Mouse (Mus musculus) liver, postnatal 0 days (tissue): ENCODE data around the gene Mib2. TPM values are rescaled to one million over a fixed set of nuclear protein-coding genes. Genes with fewer than 3 reads are reported as not detected.
A peak's percentile ranks its signal among the peaks of the same experiment; 100 is the strongest.

ENCODE experiments used
- ATAC-seq: fragments of 200-750 bp; cut with Nextera tagmentation; 2 replicates; pipeline ENCODE4 v1.8.0; 2017; ENCODE audit warnings: mild to moderate bottlenecking, moderate library complexity
- DNase-seq: peaks from one replicate; pipeline ENCODE4 v3.0.0-alpha.2; 2016
- H3K27ac ChIP-seq: fragments of 300-500 bp; sonication (generic); 2 replicates; pipeline ENCODE4 v1.5.1; 2014; ENCODE audit warnings: antibody characterized with exemption, moderate library complexity, mild to moderate bottlenecking, low read depth
- H3K27me3 ChIP-seq: fragments of 300-500 bp; sonication (generic); 2 replicates; pipeline ENCODE4 v1.6.1; 2014; ENCODE audit warnings: low read length, control low read depth, mixed read lengths; ENCODE audit not compliant: insufficient read depth
- H3K36me3 ChIP-seq: fragments of 300-500 bp; sonication (generic); replicated peaks from 2 replicates; pipeline ENCODE4 v1.6.1; 2014; ENCODE audit warnings: mild to moderate bottlenecking, control low read depth, low read length, moderate library complexity, mixed read lengths; ENCODE audit not compliant: insufficient read depth
- H3K4me1 ChIP-seq: fragments of 300-500 bp; sonication (generic); 2 replicates; pipeline ENCODE4 v1.6.1; 2014; ENCODE audit warnings: antibody characterized with exemption, mild to moderate bottlenecking, control low read depth; ENCODE audit not compliant: insufficient read depth
- H3K4me2 ChIP-seq: fragments of 300-500 bp; sonication (generic); 2 replicates; pipeline ENCODE4 v1.6.1; 2014; ENCODE audit warnings: low read depth, mild to moderate bottlenecking, low read length, moderate library complexity, mixed read lengths
- H3K4me3 ChIP-seq: fragments of 300-500 bp; sonication (generic); 2 replicates; pipeline ENCODE4 v1.5.1; 2014; ENCODE audit warnings: low read depth, low read length
- H3K9ac ChIP-seq: fragments of 300-500 bp; sonication (generic); replicated peaks from 2 replicates; pipeline ENCODE4 v1.6.1; 2014; ENCODE audit warnings: mild to moderate bottlenecking, moderate library complexity
- H3K9me3 ChIP-seq: fragments of 300-500 bp; sonication (generic); 2 replicates; pipeline ENCODE4 v1.6.1; 2016; ENCODE audit warnings: mild to moderate bottlenecking, control low read depth, low read length, mixed read lengths
- CTCF ChIP-seq: sonication (generic); IDR thresholded peaks from 2 replicates; pipeline ENCODE4 v1.5.1; 2016; ENCODE audit warnings: antibody characterized with exemption, low read depth
- EP300 ChIP-seq: IDR thresholded peaks from 2 replicates; pipeline ENCODE4 v1.6.1; 2016; ENCODE audit warnings: antibody characterized with exemption, low read depth, mild to moderate bottlenecking
- WGBS: fragments of 180-500 bp; shearing (Covaris S2); extraction: QIAGEN DNeasy Blood & Tissue Kit; methylation state at CpG from one replicate; pipeline ENCODE4 v1.1.7; 2014; ENCODE audit not compliant: insufficient replicate concordance; 5-methylcytosine and 5-hydroxymethylcytosine counted together
- polyA plus RNA-seq: library from polyadenylated mRNA; unstranded; fragments of >200 nt; fragmentation: Nextera tagmentation; extraction: Ambion mirVana; gene quantifications from 2 replicates; pipeline ENCODE4 v1.2.1, GENCODE M21; 2015

The Mib2 gene
- polyA plus RNA-seq, 1 experiment from 2014 or later = 4.3 TPM

GRCm38 (mm10) chr4:155606825-155607224 lies 62.2 kb downstream of the Mib2 start:
- Histone ChIP-seq H3K9me3 (no peaks in the 10 kb centered on the region), H3K27me3 (no peaks in the 10 kb centered on the region), H3K9ac (no peak overlapping the region), H3K4me2 (no peak overlapping the region), H3K4me3 (no peak overlapping the region), H3K27ac (no peak overlapping the region; the same call in 1 of the 2 replicates), H3K36me3 (peaks cover 20% of the 10 kb centered on the region), H3K4me1 (peaks cover 23% of the 10 kb centered on the region)
- DNase-seq = no peak
- 63% methylated on average over 2 of the region's 2 CpGs for WGBS
- TF ChIP-seq EP300 (no peak), CTCF (no peak)
- ATAC-seq = no peak

GRCm38 (mm10) chr4:155605132-155605531 lies 63.9 kb downstream of the Mib2 start:
- Histone ChIP-seq H3K36me3 (peaks cover 7% of the 10 kb centered on the region), H3K4me1 (peaks cover 23% of the 10 kb centered on the region), H3K9ac (no peak overlapping the region), H3K9me3 (no peaks in the 10 kb centered on the region), H3K27me3 (no peaks in the 10 kb centered on the region), H3K27ac (peak overlapping the region; percentile 63), H3K4me2 (peak overlapping the region; percentile 39; the same call in 1 of the 2 replicates), H3K4me3 (no peak overlapping the region)
- TF ChIP-seq EP300 = no peak
- TF ChIP-seq CTCF = no peak
- ATAC-seq (no peak), DNase-seq (no peak)
- 69% methylated on average over 4 of the region's 4 CpGs for WGBS

Other genes with a start within 250 kb of the Mib2 start
- gene Tmem52, start 200.1 kb downstream of the Mib2 start, polyA plus RNA-seq = 0.15 and 2.0 TPM in 2 replicates
- 80.9 and 88.4 TPM in 2 replicates for gene Gnb1, start 177.8 kb downstream of the Mib2 start, polyA plus RNA-seq
- gene Nadk, start 106.8 kb downstream of the Mib2 start, polyA plus RNA-seq = 50.1 and 55.5 TPM in 2 replicates
- 5.4 and 5.6 TPM in 2 replicates for gene Slc35e2, start 67.8 kb downstream of the Mib2 start, polyA plus RNA-seq
- gene Cdk11b, start 44.3 kb downstream of the Mib2 start, polyA plus RNA-seq = 22.8 and 24.9 TPM in 2 replicates
- gene Gm10563, start 23.8 kb downstream of the Mib2 start, polyA plus RNA-seq = not detected in 2 replicates
- gene Mmp23, start 15.8 kb downstream of the Mib2 start, polyA plus RNA-seq = 5.9 and 6.8 TPM in 2 replicates
- 0.27 and 0.41 TPM in 2 replicates for gene Fndc10, start 25.1 kb upstream of the Mib2 start, polyA plus RNA-seq
- gene Ssu72, start 35.6 kb upstream of the Mib2 start, polyA plus RNA-seq = 66.6 and 66.9 TPM in 2 replicates
- gene Tmem240, start 65.6 kb upstream of the Mib2 start, polyA plus RNA-seq = 0.02 and 0.06 TPM in 2 replicates
- gene Atad3a, start 91.9 kb upstream of the Mib2 start, polyA plus RNA-seq = 44.7 and 45.0 TPM in 2 replicates
- 0.25 and 0.28 TPM in 2 replicates for gene Vwa1, start 105.5 kb upstream of the Mib2 start, polyA plus RNA-seq
- 0.21 and 0.40 TPM in 2 replicates for gene Tmem88b, start 116.7 kb upstream of the Mib2 start, polyA plus RNA-seq
- gene Ankrd65, start 121.2 kb upstream of the Mib2 start, polyA plus RNA-seq = 0.34 and 0.46 TPM in 2 replicates
- gene Mrpl20, start 133.7 kb upstream of the Mib2 start, polyA plus RNA-seq = 167 and 171 TPM in 2 replicates
- 47.7 and 52.5 TPM in 2 replicates for gene Ccnl2, start 143.3 kb upstream of the Mib2 start, polyA plus RNA-seq
- gene Aurkaip1, start 162.1 kb upstream of the Mib2 start, polyA plus RNA-seq = 89.9 and 92.7 TPM in 2 replicates
- 13.7 and 14.4 TPM in 2 replicates for gene Mxra8, start 170.5 kb upstream of the Mib2 start, polyA plus RNA-seq
- gene Dvl1, start 178.2 kb upstream of the Mib2 start, polyA plus RNA-seq = 5.1 and 5.7 TPM in 2 replicates
- gene Tas1r3, start 194.2 kb upstream of the Mib2 start, polyA plus RNA-seq = 0.08 and 0.09 TPM in 2 replicates
- 8.1 and 8.4 TPM in 2 replicates for gene Cptp, start 200.2 kb upstream of the Mib2 start, polyA plus RNA-seq
- 14.9 and 17.4 TPM in 2 replicates for gene Ints11, start 200.3 kb upstream of the Mib2 start, polyA plus RNA-seq
- 14.1 and 15.3 TPM in 2 replicates for gene Pusl1, start 222.6 kb upstream of the Mib2 start, polyA plus RNA-seq
- 2.1 and 2.8 TPM in 2 replicates for gene Acap3, start 222.6 kb upstream of the Mib2 start, polyA plus RNA-seq